Mouse (Mus musculus): ENCODE results near the gene H2-M5. TPM values are rescaled to one million over a fixed set of nuclear protein-coding genes. Genes with fewer than 3 reads are reported as not detected.

The H2-M5 gene
- total RNA-seq, 4 experiments from 2014 or later, result 0.49 to 1.6 (median 0.91) TPM

DNA sequence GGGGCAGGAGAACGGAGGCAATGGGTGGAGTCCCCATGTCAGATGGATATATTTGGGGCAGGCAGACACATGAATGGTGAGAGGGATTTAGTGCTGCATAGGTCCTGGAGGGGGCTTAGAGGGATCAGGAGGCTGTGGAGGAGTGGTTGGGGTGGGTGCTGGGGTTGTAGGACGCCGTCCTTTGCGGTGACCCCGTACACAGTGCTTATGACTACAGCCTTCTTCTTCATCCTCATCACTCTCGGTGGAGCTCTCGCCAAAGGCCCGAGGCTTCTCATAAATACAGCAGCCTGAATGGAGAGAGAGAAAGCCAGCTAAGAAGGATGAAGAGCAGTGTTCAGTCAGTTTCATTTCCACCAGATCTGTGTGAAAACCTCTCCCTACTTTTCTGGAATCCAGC is 40.1 kb downstream of the H2-M5 start:
- DNase-seq (ENCODE audit: low spot score in 2 of 2), result no peak

DNA sequence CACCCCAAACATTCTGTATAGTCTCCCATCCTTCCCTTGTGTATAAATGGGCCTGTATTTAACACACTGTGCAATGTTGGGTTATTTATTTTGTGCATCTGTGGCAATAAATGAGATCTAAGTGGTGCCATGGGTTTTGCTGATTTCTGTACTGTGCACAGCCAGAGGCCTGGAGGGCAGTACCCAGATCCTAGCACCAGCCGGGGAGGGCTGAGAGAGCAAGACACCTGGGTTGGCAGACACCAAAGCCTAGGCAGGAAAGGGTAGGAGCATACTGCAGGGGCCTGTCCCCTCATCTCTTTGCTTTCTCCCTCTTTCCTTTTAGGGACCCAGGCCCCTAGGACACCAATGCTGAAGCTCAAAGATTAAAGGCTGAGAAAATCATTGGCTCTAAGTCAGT is 41.1 kb downstream of the H2-M5 start:
- no peak for DNase-seq (ENCODE audit: low spot score in 2 of 2)

DNA sequence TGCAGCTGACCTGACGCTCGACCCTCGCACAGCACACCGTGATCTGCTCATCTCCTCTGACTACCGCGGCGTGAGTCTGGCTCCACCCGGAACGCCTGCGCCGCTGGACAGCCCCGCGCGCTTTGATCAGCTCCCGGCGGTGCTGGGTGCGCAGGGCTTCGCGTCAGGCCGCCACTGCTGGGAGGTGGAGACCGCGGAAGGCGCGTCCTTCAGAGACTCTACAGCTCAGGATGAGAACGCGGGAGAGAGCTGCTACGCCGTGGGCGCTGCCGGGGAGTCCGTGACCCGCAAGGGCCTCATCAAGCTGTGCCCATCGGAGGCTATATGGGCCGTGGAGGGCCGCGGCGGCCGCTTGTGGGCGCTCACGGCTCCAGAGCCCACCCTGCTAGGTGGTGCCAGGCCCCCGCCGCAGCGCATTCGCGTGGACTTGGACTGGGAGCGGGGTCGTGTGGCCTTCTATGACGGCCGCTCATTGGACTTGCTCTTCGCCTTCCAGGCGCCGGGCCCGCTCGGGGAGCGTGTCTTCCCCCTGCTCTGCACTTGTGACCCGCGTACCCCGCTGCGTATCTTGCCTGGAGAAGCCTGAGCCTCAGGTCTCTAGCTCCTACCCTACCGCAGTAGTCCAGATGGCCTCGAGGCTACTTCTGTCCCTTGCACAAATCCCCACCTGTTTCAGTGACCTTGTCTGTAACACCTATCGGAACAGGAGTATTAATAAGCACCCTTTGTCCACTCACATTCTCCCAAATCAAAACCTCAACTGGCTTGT is 42.1 kb downstream of the H2-M5 start:
- peak in 1 of 2 experiments; percentile 56 for DNase-seq (ENCODE audit: low spot score in 2 of 2)

DNA sequence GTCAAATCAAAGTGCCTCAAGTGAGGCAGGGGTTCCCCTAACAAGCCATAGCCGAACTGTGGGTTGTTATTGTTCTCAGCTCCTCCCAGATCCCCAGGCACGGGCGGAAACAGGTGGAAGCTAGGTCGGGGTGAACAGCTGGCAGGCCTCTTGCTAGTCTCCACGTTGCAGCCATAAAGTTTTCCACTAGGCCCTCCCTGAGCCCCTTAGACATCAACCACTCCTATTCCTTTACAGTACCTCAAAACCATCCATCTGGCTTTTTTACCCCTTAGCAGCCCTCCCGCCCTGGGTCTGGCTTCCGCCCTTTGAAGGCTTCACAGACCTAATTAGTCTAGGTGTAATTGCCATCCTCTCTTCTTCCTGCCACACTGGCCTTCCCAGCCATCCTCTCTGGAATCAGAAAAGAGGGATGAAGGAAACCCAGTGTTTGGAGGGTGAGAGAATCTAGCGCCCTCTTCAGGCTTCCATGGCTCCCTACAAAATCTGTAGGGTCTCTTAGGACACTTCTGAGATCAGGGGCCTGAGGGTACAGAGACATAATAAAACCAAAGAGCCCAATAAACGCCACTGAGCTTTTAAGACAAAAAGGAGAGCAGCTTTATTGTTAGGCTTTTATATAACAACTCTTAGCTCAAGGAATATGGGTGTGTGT is 45.1 kb downstream of the H2-M5 start:
- no peak for DNase-seq (ENCODE audit: low spot score in 2 of 2)

DNA sequence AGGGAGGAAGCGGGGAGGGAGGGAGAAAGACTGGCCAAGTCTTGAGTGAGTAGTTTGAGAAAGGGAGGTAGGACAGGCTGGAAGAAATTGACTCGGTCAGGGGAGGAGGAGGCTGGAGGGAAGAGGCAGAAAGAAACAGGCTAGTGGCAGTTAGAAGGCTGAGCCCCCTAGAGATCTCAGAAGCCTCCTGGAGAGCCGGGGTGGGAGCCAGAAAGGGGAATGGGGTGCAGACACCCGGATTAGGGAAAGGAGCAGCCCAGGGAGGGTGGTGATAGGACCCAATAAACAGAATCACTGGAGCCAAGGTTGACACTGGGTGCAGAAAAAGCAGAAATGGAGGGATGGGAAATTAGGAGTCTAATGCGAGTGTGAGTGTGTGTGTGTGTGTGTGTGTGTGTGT is 45.6 kb downstream of the H2-M5 start:
- no peak for DNase-seq (ENCODE audit: low spot score in 2 of 2)

DNA sequence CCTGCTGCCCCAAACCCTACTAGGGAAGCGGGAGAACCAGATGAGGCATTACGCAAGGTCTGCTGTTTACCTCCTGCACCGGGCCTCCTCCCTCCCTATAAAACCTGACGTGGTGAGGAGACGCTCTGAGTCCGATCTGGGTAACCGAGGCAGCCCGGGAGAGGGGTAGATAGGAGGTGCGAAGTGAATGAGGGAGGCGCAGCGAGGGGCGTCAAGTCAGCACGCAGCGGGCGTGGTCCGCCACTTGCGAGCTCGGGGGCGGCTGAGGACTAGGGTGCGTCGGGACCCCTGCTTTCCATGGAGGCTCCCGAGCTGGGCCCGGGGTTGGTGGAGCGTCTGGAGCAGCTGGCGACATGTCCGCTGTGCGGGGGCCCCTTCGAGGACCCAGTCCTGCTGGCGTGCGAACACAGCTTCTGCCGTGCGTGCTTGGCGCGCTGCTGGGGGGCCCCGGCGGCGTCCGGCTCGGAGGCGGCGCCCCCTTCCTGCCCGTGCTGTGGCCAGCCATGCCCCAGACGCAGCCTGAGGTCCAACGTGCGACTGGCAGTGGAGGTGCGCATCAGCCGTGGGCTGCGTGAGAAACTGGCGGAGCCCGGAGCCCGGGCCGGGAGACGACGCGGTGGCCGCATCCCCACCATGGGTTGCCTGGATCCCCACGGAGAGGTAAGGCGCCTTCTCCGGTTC is 46.4 kb downstream of the H2-M5 start, which contains the start of gene Rnf39:
Rnf39 (plus strand) TSS at position 128 of the 681 bp plus-strand sequence.
- DNase-seq (ENCODE audit: low spot score in 2 of 2), result peak in 1 of 2 experiments; percentile 34

DNA sequence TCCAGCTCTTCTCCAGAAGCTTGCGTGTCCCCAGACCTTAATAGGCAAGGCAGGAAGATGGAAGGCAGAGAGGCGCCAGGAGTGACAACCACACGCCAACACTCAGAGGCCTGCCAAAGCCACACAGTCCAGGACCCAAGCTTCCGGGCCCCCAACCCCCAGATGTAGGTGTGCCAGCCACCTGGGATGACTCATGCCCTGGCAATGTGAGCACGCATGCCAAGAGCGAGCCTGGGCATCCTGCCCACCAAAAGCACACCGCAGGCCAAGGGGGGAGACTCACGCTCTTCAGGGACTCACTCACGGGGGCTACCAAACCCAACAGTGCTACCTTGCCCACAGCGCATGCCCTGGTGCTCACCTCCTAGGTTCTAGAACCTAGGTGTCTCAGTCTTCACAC is 46.9 kb downstream of the H2-M5 start:
- peak in 1 of 2 experiments; percentile 50 for DNase-seq (ENCODE audit: low spot score in 2 of 2)

DNA sequence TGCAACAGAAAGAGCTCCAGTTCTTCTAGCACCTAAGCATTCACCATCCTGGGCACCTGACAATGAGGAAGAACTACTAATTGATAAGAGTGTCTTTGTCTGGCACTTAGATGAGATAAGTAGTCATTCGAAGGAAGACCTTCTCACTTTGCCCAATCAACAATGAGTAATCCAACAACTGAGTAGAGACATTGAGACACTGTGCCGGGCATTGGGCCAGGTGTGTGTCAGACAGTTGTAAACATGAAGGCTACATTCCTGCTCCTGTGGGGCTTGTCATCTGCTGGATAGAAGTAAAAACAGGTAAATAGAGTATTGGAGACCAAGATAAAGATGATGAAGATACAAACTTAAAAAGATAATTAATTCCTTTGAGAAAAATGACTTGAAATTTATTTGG is 51.3 kb downstream of the H2-M5 start:
- DNase-seq (ENCODE audit: low spot score in 2 of 2), result no peak

Other genes starting within 250 kb of the H2-M5 start
- gene H2-M10.5, start 216.6 kb downstream of the H2-M5 start, total RNA-seq (2022), result not detected
- gene H2-M10.6, start 177.4 kb downstream of the H2-M5 start, total RNA-seq (2022), result not detected
- gene Trim26, start 152.4 kb downstream of the H2-M5 start, total RNA-seq (2022), result 10 to 100 TPM; 22.1 to 26.5 (median 23.2) TPM
- gene Trim15, start 122.3 kb downstream of the H2-M5 start, total RNA-seq (2022), result not detected
- gene Trim10, start 120.0 kb downstream of the H2-M5 start, total RNA-seq (2022), result not detected
- under 1 TPM in 1 of 4 experiments, not detected in 3; 0.31 TPM for gene Trim40, start 99.4 kb downstream of the H2-M5 start, total RNA-seq (2022)
- gene Trim31, start 91.4 kb downstream of the H2-M5 start, total RNA-seq (2022), result not detected
- gene Rnf39, start 46.6 kb downstream of the H2-M5 start, total RNA-seq (2022), result 1 to 10 TPM; 3.9 to 4.3 (median 4.2) TPM
- gene Ppp1r11, start 37.8 kb downstream of the H2-M5 start, total RNA-seq (2022), result 100 to 1,000 TPM; 122 to 142 (median 124) TPM
- 10 to 100 TPM; 26.6 to 35.5 (median 32.2) TPM for gene Znrd1, start 31.0 kb downstream of the H2-M5 start, total RNA-seq (2022)
- 1 to 10 TPM; 4.1 to 6.8 (median 5.8) TPM for gene Znrd1as, start 30.9 kb downstream of the H2-M5 start, total RNA-seq (2022)
- under 1 TPM in 1 of 4 experiments, not detected in 3; 0.47 TPM for gene 2410137M14Rik, start 8.3 kb downstream of the H2-M5 start, total RNA-seq (2022)
- 10 to 100 TPM in 2 of 4 experiments, 1 to 10 TPM in 2; 8.9 to 10.8 (median 9.8) TPM for gene Zfp57, start 11.6 kb upstream of the H2-M5 start, total RNA-seq (2022)
- gene Mog, start 33.9 kb upstream of the H2-M5 start, total RNA-seq (2022), result 10 to 100 TPM; 35.6 to 57.5 (median 47.8) TPM
- gene Gabbr1, start 56.4 kb upstream of the H2-M5 start, total RNA-seq (2022), result 100 to 1,000 TPM; 595 to 693 (median 673) TPM
- not detected for gene Olfr90, start 99.0 kb upstream of the H2-M5 start, total RNA-seq (2022)
- not detected for gene Olfr91, start 108.7 kb upstream of the H2-M5 start, total RNA-seq (2022)
- not detected for gene Olfr92, start 130.6 kb upstream of the H2-M5 start, total RNA-seq (2022)
- gene Olfr93, start 172.0 kb upstream of the H2-M5 start, total RNA-seq (2022), result not detected
- gene Ubd, start 204.4 kb upstream of the H2-M5 start, total RNA-seq (2022), result not detected
- gene Olfr94, start 211.5 kb upstream of the H2-M5 start, total RNA-seq (2022), result not detected
- gene Olfr95, start 223.6 kb upstream of the H2-M5 start, total RNA-seq (2022), result not detected
- not detected for gene Olfr96, start 230.6 kb upstream of the H2-M5 start, total RNA-seq (2022)
- not detected for gene Olfr97, start 247.8 kb upstream of the H2-M5 start, total RNA-seq (2022)